Mouse (Mus musculus) duodenum, adult 2 months (tissue): ENCODE results near the gene Zfp69. TPM values are rescaled to one million over a fixed set of nuclear protein-coding genes. Genes with fewer than 3 reads are reported as not detected.

ENCODE experiments used
- polyA plus RNA-seq: library from polyadenylated mRNA; depleted of rRNA; stranded (reverse); fragments of >200 nt; gene quantifications from 2 replicates; pipeline ENCODE4 v1.2.3, GENCODE M21; 2012; ENCODE audit warnings: low replicate concordance; rRNA removed

The Zfp69 gene
- 1.1 TPM in 2 replicates for polyA plus RNA-seq

DNA sequence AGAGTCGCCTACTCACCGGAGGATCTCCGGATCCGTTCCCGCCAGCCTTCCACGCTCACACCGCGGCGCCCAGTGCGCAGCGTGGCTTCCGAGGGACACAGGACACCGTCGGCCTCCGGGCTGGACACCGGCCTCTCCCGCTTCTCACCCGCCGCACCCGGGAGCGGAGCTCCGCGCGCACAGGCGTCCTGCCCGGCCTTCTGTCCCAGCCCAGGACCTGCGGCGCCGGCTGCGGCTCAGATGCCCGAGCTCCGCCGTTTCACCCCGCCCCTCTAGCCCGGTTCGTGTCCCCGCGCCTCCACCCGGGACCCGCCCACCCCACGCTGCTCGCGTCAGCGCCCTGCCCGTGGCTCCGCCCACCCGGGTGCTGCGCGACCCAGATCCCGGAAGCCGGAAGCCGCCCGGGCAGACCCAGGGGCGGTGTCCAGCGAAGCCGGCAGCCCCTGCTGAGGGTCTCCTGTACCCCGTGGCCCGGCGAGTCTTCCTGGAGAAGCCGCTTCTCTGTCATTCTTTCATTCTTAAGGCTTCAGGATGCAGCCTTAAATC, at the start of gene Zfp69:
Gene Zfp69, minus strand, starts transcription at position 272 of the 546 bp plus-strand sequence.

GRCm38 (mm10) chr4:120924554-120925299, 26.8 kb downstream of the Zfp69 start, which contains the start of gene Exo5:
Gene Exo5 (minus strand): TSS chr4:120925017.

Other genes starting within 250 kb of the Zfp69 start
- 3.5 and 5.5 TPM in 2 replicates for gene Kcnq4, start 203.1 kb downstream of the Zfp69 start, polyA plus RNA-seq
- 184 and 187 TPM in 2 replicates for gene Nfyc, start 120.1 kb downstream of the Zfp69 start, polyA plus RNA-seq
- 0.18 and 0.61 TPM in 2 replicates for gene Rims3, start 96.9 kb downstream of the Zfp69 start, polyA plus RNA-seq
- 1.1 and 1.3 TPM in 2 replicates for gene Exo5, start 26.7 kb downstream of the Zfp69 start, polyA plus RNA-seq
- gene Smap2, start 65.5 kb upstream of the Zfp69 start, polyA plus RNA-seq: 15.0 and 26.8 TPM in 2 replicates
- gene Col9a2, start 87.7 kb upstream of the Zfp69 start, polyA plus RNA-seq: 0.28 and 0.43 TPM in 2 replicates
- gene Zmpste24, start 146.5 kb upstream of the Zfp69 start, polyA plus RNA-seq: 8.0 and 9.9 TPM in 2 replicates
- gene Tmco2, start 157.5 kb upstream of the Zfp69 start, polyA plus RNA-seq: not detected in 2 replicates